Mouse (Mus musculus) retina, postnatal 7 days (tissue): Measurements from ENCODE around the gene Atp6v1g1.
A peak's percentile ranks its signal among the peaks of the same experiment; 100 is the strongest.

ENCODE experiments used
- DNase-seq: peaks from one replicate; pipeline ENCODE4 v3.0.0-alpha.2; 2012; ENCODE audit warnings: low read depth, low spot score

Gene Atp6v1g1

DNA sequence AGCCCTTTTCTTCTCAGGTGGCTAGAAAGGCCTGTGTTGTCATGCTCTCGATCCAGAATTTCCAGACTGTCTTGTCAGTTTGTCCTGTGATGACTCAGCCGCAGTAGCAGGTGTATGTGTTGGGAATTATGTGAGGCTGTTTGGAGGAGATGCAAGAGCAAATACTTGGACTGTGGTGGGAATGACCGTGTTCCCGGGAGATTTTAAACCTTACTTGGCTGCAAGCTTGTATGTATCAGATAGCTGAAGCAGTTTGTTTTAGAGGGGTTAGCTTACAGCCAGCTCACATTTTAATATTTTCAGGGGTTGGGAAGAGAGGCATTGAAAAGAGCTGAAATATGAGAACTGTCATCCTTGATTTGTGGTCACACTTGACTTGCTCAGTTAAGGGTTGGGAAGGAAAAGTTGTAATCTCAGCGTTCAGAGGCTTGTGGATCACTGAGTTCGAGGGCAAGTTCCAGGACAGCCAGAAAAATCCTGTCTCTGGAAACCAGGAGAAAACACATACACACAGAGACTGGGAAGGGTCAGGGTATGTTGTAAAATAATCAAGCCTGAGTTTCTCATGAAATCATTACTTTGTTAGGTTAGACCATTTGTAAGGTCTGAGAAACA lies 2.0 kb downstream of the Atp6v1g1 start:
- DNase-seq: no peak

DNA sequence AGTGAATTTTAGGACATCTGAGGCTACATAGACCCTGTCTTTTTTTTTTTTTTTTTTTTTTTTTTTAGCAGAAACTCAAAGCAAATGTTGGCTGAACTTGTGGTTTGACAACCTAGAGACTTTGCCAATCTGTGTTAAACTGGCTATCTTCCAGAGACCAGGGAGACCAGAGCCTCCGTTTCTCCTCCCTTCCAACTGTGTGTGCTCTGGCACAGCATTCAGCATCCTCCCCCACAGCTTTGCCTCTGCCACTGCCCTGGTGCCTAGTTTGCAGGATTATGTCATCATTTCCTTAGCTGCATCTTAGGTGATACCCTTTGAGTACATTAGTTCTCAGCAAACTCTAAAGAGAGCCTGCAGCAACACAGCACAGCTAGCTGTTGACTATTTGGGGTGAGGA lies 3.2 kb downstream of the Atp6v1g1 start:
- no peak for DNase-seq

DNA sequence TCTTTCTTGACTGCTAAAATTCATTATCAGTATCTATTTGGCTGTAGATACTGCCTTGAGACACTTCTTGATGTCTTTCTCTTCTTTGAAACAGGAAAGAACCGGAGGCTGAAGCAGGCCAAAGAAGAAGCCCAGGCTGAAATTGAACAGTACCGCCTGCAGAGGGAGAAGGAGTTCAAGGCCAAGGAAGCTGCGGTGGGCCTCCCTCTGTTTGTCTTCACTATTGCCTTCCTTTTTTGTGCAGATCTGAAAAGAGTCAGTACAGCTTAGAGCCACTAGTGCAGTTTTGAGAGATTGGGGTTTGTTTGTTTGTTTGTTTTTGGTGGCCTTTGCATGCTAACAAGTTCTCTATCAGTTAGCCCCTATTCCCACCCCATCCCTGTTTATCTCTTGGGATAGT lies 3.9 kb downstream of the Atp6v1g1 start:
- DNase-seq: no peak

DNA sequence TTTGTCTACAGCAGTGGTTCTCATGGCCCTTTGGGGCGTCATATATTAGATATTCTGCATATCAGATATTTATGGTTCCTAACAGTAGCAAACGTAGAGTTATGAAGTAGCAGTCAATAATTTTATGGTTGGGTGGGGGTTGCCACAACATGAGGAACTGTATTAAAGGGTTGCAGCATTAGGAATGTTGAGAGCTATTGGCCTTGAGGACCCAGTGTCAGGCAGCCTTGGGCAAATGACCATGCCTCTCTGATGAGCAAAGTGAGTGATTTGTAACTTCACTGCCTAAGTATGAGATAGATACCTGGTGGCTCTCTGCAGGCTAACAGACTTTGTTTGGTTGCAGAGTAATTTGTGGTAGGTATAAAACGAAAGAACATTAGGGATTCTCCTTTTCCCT lies 6.3 kb downstream of the Atp6v1g1 start:
- no peak for DNase-seq

DNA sequence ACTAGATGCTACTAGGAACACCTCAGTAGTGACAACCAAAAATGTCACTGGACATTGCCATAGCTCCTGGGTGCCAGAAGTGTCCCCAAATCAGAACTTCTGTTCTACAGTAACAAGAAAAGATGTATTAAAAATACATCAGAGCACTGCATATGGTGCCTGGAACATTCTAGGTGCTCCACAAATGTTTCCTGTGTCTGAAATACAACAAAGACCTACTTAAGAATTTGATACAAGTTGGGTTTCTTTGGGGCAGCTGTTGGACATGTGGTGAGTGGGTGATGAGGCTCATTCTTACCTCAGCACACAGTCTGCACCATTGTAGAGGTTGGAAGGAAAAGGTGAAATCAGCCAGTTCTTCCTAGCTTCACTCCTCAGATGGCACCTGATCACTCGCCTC lies 8.3 kb downstream of the Atp6v1g1 start:
- no peak for DNase-seq

DNA sequence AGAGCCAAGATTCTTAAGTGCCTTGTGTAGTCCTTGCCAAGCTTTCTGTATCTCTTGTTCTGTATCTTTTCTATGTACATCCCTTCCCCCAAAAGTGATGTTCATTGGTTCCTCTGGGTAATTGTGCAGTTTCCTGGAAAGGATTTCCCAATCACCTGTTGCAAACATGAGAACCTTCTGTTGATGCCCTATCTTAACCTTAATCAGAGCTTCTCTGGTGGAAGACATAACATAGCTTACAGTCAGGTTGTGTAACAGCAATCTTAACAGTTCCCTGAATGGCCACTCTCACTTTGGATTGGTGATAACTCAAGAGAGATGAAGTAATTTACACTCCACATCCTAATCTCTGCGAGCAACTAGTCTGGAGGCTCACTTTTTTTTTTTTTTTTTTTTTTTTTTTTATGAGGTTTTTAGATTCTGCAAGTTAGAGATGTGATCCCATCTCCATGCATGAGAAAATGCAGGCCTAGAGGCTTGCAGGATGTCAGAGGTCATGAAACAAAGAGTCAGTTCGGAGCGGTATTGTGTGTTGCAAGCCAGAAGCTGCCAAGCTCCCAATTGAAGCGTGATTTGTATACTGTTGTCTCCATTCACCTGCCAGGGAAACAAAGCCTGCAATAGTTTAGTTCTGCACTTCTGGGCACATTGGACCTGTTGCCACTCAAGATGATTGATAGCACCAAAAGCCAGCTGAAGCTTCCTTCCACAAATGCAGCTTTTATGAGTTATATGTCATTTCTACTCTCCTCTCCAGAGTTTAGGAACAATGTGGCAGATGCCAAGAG lies 9.4 kb downstream of the Atp6v1g1 start:
- DNase-seq: no peak

DNA sequence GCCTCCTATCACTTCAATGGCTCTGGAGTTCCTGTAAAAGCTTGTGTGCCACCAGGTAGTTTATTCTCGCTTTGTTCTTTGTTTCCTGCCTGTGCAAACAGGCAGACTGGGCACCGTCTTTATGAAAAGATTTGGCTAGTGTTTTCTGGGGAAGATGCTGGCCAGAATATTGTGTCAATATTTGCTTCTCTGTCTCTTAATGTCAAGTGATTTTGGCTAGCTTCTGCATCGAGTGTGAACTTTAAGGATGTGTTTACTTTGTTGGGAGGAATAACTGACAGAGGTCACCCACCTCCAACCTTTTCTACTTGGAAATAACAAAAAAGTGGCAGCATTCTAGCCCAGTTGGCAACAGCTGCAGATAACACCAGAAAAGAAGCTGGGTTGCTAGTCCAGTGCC lies 10.0 kb downstream of the Atp6v1g1 start:
- DNase-seq: no peak

DNA sequence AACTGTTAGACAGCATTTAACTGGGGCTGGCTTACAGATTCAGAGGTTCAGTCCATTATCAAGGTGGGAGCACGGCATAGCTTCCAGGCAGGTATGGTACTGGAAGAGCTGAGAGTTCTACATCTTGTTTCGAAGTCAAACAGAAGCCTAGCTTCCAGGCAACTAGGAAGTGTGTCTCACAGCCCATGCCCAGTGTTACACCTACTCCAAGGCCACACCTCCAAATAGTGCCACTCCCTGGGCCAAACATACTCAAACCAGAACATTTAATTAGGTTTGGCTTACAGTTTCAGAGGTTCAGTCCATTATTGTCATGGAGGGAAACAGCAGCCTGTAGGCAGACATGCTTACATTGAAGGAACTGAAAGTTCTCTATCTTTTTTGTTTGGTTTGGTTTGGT lies 10.5 kb downstream of the Atp6v1g1 start:
- DNase-seq: no peak

DNA sequence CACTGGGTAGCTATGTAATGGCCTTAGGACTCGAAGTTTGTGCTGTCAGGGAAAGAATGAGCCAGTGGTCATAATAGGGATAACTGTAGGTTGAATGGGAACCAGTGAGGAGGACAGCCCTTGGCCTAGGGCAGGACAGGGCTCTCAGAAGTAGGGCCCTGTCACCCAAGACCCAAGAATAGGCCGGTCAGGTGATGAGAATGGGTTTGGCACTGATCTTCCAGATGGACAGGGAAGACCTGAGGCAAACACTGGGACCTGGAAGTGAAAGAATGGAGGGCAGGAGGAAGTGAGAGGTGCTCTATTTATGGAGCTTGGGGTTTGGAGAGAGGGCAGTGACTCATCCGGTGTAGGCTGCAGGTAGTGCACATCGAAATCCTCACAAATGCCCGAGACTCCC lies 12.1 kb downstream of the Atp6v1g1 start:
- DNase-seq: no peak

DNA sequence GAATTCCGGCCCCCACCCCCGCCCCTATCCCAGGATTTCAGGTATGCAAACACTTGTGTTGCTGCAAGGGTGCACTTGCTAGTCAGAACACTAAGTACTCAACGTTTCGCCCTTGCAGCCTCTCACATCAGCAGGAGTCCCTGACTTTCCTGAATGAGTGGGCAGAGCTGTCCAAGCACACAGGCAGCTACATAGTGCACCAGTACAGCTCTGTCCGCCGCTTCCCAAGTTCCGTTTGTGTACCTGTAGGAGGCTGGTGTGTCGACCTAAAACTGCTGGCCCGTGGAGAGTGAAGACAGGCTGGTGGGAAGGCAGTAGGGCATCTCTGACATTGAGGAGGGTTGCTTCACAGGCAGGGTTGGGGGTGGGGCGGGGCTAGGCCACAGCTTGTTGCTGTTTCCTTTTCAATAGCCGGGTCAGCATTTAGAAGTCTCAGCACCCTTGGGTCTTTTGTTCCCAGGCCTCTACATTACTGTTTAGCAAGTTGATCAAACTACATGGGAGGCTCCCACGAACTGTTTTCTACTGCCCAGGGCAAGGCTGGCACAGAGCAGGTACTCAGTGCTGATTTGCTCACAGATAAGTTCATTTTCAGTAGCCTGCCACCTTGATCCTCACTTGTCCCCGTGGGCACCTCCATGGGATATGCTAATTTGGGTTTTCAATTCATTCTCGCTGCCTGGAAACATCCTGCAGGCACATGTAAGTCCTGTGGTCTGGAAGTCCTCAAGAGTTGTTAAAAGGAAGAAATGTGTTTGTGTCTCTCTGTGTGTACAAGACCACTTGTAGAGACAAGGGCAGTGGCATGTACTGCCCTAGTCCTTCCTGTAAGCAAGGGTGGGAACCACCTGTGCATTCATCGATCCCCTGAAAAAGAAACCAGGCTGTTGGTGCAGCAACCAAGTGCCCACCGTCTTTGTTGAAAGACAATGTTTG lies 12.8 kb downstream of the Atp6v1g1 start:
- DNase-seq: no peak

DNA sequence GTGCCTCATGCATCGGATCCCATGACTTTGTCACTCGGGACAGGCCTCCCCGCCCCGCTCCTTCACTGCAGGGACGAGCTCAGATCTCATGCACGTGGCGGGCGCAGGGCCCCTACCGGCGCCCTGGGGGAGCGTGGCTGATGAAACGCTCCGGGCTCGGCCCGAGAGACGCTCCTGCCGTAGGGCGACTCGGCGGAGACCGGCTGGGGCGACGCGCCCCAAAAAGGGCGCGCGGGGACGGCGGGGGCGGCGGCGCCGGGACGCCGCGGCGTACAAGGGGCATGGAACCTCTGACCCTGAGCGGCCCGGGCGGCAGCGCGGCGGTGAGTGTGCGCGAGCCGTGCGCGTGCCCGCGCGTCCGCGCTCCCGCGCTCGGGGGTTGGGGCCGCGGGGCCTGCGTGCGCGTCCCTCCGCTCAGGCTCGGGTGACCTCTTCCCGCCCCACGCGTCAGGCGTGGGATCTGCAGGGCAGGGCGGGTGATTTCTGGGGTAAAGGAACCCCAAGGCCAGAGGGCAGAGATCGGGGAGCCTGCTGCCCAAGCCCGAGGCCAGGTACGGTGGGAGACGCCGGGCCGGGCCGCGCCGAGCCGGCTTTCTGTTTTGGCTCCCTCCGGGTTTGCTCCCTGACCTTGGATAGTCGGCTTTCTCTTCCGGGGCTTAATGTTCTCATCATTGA lies 14.0 kb downstream of the Atp6v1g1 start, which contains the start of gene Tmem268:
Tmem268 (plus strand) TSS at position 375 of the 675 bp plus-strand sequence.
- peak; percentile 61 for DNase-seq

DNA sequence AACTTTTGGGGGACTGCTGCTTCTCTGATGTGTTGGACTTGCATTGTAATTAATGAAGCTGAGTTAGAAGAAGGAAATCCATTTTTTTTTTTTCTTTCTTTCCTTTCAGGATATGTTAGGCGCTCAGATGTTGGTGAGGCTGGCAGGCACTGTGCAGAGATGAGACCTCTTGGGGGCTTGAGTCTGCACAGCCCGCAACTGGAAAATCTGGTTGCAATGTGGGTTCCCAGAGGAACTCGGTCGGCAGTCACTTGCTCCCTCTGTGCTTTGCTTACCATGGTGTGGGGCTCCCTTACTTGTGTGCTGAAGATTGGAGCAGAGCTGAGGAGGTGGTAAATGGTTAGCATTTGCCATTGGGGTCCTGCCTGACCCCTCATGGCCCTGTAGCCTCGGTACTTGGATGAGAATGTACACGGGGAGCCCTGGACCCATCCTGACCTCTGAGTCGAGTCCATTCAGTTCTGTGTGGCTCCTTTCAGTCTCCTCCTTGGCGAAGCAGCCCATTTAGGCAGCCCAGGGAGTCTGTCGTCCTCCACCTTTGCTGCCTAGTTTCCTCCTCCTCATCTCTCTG lies 14.6 kb downstream of the Atp6v1g1 start:
- no peak for DNase-seq

DNA sequence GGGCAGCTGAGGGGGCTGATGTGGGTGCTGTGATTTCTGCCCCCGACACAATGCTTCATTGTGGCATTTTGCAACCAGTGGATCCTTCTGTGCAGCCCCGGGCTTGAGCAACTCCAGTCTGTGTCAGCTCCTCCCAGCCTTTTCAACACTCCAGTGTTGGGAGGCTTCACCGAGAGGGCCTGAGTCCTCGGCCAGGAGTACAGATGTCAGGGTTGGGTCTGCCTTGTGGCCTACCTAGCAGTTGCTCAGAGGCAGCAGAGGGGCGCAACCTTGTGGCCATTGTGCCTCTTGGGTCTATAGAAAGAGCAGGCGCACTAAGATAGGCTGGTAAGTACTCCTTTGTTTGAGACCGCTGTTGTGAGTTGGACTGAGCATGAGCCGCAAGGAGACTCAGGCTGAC lies 15.5 kb downstream of the Atp6v1g1 start:
- DNase-seq: no peak

DNA sequence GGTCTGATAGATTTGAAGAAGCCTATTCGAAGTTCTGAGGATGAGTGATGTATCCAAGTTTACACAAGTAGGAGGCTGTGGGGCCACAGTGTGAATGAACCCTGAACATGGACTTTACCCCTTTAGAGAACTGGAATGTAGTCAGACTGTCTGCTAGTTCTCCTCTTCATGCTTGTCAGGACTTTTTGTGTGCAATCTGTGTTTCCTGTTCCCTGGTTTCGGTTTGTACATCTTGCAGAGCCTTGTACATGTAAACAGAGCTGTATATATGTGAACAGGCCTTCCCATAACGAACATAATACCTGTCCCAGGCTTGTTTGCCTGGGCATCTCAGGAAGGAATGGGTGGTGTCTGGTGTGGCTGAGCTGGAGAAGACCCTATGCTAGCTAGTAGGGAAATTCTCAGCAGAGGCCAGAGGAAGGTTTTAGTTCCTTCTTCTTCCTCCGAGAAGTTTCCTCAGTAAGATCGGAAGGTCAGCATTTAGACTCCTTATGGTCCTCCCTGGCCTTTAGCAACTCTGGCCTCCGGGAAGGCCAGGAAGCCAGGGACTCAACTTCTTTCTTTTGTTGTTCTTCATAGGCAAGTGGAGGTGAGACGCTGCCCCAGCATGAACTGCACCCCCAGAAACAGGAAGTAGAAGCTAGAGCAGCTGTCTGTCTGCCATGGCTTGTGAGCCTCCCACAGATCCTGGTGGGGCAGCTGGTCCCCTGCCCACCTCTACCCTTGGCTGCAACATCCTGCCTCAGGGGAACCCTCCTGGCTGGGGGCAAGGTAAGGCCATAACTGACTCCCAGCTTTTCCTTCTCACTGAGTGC lies 17.5 kb downstream of the Atp6v1g1 start:
- no peak for DNase-seq

DNA sequence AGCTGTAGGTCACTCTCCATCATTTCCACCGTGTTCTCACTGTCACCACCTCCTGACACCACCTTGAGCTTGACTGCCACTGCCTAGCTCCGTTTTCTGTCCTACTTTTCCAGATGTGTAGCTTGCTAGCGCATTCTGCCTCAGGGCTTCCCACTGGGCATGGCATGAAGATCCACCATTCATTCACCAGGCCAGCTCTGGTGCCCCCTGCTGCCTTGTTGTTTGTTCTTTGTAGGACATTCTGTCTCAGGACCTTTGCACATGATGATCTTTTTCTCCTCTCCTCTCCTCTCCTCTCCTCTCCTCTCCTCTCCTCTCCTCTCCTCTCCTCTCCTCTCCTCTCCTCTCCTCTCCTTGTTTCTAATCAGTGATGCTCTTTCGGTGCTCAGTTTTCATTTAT lies 18.2 kb downstream of the Atp6v1g1 start:
- DNase-seq: no peak

DNA sequence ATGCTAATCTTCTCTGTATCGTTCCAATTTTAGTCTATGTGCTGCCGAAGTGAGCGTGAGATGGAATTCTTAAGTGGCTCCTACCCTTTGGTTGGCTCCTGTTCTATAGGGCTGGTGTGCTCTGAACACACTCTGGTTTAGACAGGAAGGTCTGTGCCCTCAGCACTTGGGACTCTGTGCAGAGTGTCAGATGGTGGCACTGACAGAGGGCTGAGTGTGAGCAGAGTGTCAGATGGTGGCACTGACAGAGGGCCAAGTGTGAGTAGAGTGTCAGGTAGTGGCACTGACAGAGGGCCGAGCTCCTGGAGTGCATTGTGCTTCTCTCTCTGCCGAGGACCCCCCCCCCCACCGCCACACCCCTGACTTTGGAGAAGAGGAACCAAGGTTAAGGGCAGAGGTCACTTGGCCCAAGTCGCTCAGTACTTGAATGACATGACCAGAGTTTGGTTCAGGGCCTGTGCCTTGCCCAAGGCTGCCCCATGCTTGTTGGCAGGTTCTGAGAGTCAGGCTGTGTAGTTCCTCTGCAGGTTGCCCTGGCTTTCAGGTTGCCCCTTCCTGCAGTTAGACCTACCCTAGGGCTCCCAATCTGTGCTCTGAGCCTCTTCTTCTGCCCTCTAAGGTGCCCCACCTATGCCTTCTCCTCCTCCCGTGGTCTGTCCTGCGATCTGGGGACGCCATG lies 23.3 kb downstream of the Atp6v1g1 start:
- no peak for DNase-seq

DNA sequence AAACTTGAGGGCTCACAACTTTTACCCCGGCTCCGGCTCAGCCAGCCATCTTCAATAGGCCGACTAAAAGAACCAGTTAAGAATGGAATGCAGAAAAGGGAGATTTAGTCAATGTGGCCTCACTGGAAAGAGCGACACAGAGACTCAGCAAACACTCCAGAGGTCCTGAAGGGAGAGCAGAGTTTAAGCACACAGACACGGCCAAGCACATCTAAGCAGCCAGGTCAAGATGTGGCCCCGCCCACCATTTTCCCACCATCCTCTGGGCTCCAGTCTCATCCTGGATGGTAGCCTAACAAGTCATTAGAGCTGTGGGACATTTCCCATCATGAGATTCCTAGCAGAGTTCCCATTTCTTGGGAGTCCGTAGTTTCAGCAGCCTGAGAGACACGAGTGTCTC lies 24.8 kb downstream of the Atp6v1g1 start:
- no peak for DNase-seq

DNA sequence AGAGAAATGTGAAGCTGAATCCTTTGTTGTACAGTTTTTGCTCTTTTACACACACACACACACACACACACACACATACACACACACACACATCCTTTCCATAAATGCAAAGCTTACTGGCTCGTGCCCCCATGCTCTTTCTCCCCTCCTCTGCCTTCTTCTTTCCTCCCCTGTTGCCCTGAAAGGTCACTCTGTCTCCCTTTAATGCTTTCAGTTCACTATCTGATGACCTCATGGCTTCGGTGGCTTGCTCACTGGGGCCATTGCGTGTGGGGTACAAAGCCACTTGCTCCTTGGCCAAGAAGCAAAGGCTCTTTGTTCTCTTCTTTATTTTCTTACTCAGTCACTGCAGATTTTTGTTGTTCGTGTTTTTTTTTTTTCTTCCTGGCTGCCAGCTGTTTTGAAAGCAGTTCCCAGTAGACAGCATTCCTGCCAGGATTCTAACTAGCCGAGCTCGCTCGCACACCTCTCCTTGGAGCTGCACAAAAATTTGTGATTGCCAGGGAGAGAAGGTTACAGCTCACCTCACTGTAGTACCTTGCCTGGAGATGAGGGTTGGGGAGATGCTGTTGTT lies 25.7 kb downstream of the Atp6v1g1 start:
- no peak for DNase-seq

DNA sequence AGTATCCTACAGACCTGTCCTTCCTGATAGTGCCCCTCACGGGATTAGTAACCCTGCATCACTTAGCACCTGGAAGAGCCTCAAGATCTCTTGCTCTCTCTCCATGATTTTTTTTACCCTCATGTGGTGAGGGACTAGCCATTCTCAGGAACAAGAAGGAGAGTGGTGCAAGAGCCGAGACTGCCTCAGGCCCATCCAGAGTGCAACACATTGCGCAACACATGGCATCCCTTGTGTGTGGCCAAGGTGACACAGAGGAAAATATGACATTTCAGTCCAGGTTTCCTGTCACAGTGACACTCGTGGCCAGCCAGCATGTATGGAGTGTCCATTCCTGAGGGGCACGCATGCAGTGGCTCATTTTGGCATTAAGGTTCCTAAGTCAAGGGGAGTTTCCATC lies 28.0 kb downstream of the Atp6v1g1 start:
- no peak for DNase-seq

DNA sequence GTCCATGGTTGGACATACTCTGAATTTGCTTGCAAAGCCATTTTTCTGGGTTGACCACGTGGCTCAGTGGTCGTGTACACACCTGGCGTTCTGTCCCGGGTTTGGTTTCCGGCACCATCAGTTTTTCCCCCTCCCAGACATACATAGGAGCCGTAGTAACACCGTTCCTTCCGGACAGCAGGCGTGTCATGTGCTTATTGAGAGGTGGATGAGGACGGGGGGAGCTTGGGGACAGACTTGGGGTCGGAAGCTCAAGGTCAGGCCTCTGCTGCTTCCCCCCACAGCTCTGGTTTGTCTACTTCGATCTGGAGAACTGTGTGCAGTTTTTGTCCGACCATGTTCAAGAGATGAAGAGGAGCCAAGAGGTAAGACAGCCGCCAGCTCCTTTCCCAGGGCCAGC lies 35.1 kb downstream of the Atp6v1g1 start:
- no peak for DNase-seq
